Comparison of ENCODE assay signal across 14 mouse cellular contexts in genomic region chr3:30987396-30988318, GRCm38 (mm10). TPM values are rescaled to one million over a fixed set of nuclear protein-coding genes. Genes with fewer than 3 reads are reported as not detected.
DNase-seq lines count a peak whose midpoint lies in the region; ATAC-seq lines count a peak whose summit lies in the region.
"Had no signal": no experiment of that assay in that cellular context is flagged by ENCODE, and none has a peak within 500 bp of the region (broad histone marks: within the 10 kb centered on the region; RNA-seq: fewer than 3 reads in every experiment).

No protein-coding gene starts in this region.

- ATAC-seq in common myeloid progenitor, adult 5-6 weeks (replicated peaks; ENCODE audit: low read depth, poor library complexity, severe bottlenecking) = peak; percentile 82
- peak; percentile 91 for ATAC-seq in intestine, embryonic 16.5 days
- no peak for ATAC-seq in midbrain, embryonic 11.5 days (ENCODE audit: low FRiP score)
- ATAC-seq in forebrain, embryonic 14.5 days = no peak
- ATAC-seq: forebrain, postnatal 0 days had no signal

- H3K36me3 ChIP-seq in heart, embryonic 10.5 days = no peaks in the 10 kb centered on the region
- no peaks in the 10 kb centered on the region for H3K36me3 ChIP-seq in intestine, embryonic 16.5 days (ENCODE audit: control insufficient read depth, insufficient read depth, low read length)
- H3K36me3 ChIP-seq in midbrain, embryonic 11.5 days (ENCODE audit: control insufficient read depth, insufficient read depth, low read length) = no peaks in the 10 kb centered on the region
- no peaks in the 10 kb centered on the region for H3K36me3 ChIP-seq in forebrain, embryonic 14.5 days (ENCODE audit: control insufficient read depth, insufficient read depth, low read length)
- H3K36me3 ChIP-seq: embryonic facial prominence, embryonic 13.5 days; hindbrain, embryonic 15.5 days had no signal

- H3K9ac ChIP-seq in intestine, embryonic 16.5 days (ENCODE audit: low read depth, low read length) = no peak overlapping the region
- H3K9ac ChIP-seq in midbrain, embryonic 11.5 days (ENCODE audit: low read length) = no peak overlapping the region
- H3K9ac ChIP-seq in forebrain, embryonic 14.5 days (ENCODE audit: low read length) = no peak overlapping the region
- H3K9ac ChIP-seq: embryonic facial prominence, embryonic 13.5 days; forebrain, postnatal 0 days; hindbrain, embryonic 15.5 days had no signal

- no peak overlapping the region; the same call in 1 of the 2 replicates for H3K4me2 ChIP-seq in intestine, embryonic 16.5 days (ENCODE audit: low read depth, low read length)
- no peak overlapping the region for H3K4me2 ChIP-seq in midbrain, embryonic 11.5 days
- no peak overlapping the region for H3K4me2 ChIP-seq in forebrain, embryonic 14.5 days (ENCODE audit: low read length)
- H3K4me2 ChIP-seq: embryonic facial prominence, embryonic 13.5 days; hindbrain, embryonic 15.5 days had no signal

- H3K27me3 ChIP-seq in heart, embryonic 10.5 days (ENCODE audit: insufficient read depth, poor library complexity, severe bottlenecking) = no peaks in the 10 kb centered on the region
- no peaks in the 10 kb centered on the region for H3K27me3 ChIP-seq in intestine, embryonic 16.5 days (replicated peaks; ENCODE audit: control insufficient read depth, insufficient read depth, low read length)
- H3K27me3 ChIP-seq in midbrain, embryonic 11.5 days (ENCODE audit: control insufficient read depth, insufficient read depth, low read length) = no peaks in the 10 kb centered on the region
- no peaks in the 10 kb centered on the region for H3K27me3 ChIP-seq in forebrain, embryonic 14.5 days (replicated peaks; ENCODE audit: control insufficient read depth, insufficient read depth, low read length)
- H3K27me3 ChIP-seq: embryonic facial prominence, embryonic 13.5 days; hindbrain, embryonic 15.5 days had no signal

- DNase-seq in heart, embryonic 10.5 days (ENCODE audit: low spot score) = no peak
- peak; percentile 13 to 16 for DNase-seq in spleen, postnatal 14 days (ENCODE audit: low spot score in 2 of 2)
- no peak for DNase-seq in midbrain, embryonic 11.5 days (ENCODE audit: low spot score, missing footprints)
- DNase-seq in forebrain, embryonic 14.5 days (ENCODE audit: low spot score) = no peak
- DNase-seq in natural killer cell, adult 2 months (ENCODE audit: low spot score in 2 of 2) = no peak
- DNase-seq: adrenal gland, adult 8-10 months; cerebellum, adult 11 months; forebrain, postnatal 0 days; kidney, postnatal 14 days had no signal

- 59% methylated on average over 9 of the region's 9 CpGs for WGBS in heart, embryonic 10.5 days
- 74% methylated on average over 9 of the region's 9 CpGs for WGBS in intestine, embryonic 16.5 days
- 92% methylated on average over 9 of the region's 9 CpGs for WGBS in midbrain, embryonic 11.5 days
- WGBS in forebrain, embryonic 14.5 days = 91% methylated on average over 9 of the region's 9 CpGs

- H3K27ac ChIP-seq in heart, embryonic 10.5 days = no peak overlapping the region
- peak overlapping the region; percentile 23; the same call in 1 of the 2 replicates for H3K27ac ChIP-seq in intestine, embryonic 16.5 days (ENCODE audit: low read length)
- H3K27ac ChIP-seq in midbrain, embryonic 11.5 days (ENCODE audit: low read depth, low read length) = no peak overlapping the region
- no peak overlapping the region for H3K27ac ChIP-seq in forebrain, embryonic 14.5 days (ENCODE audit: low read depth, low read length)
- H3K27ac ChIP-seq: embryonic facial prominence, embryonic 13.5 days; hindbrain, embryonic 15.5 days had no signal

- H3K4me1 ChIP-seq in heart, embryonic 10.5 days = no peaks in the 10 kb centered on the region
- H3K4me1 ChIP-seq in intestine, embryonic 16.5 days (ENCODE audit: control insufficient read depth, insufficient read depth, low read length) = peaks cover 1% of the 10 kb centered on the region; the same call in 1 of the 2 replicates
- no peaks in the 10 kb centered on the region for H3K4me1 ChIP-seq in midbrain, embryonic 11.5 days (ENCODE audit: control insufficient read depth, insufficient read depth, low read length)
- no peaks in the 10 kb centered on the region for H3K4me1 ChIP-seq in forebrain, embryonic 14.5 days (ENCODE audit: control insufficient read depth, insufficient read depth, low read length)
- H3K4me1 ChIP-seq: embryonic facial prominence, embryonic 13.5 days; hindbrain, embryonic 15.5 days had no signal

- H3K9me3 ChIP-seq in heart, embryonic 10.5 days = no peaks in the 10 kb centered on the region
- H3K9me3 ChIP-seq in intestine, embryonic 16.5 days (ENCODE audit: control insufficient read depth, low read length) = no peaks in the 10 kb centered on the region
- H3K9me3 ChIP-seq in midbrain, embryonic 11.5 days (ENCODE audit: control insufficient read depth, low read length) = no peaks in the 10 kb centered on the region
- H3K9me3 ChIP-seq in forebrain, embryonic 14.5 days (replicated peaks; ENCODE audit: control insufficient read depth, low read length) = no peaks in the 10 kb centered on the region
- H3K9me3 ChIP-seq: embryonic facial prominence, embryonic 13.5 days; hindbrain, embryonic 15.5 days had no signal

- H3K4me3 ChIP-seq in heart, embryonic 10.5 days = 0 out of 2 replicates have a peak overlapping the region, but pooled peaks have one; percentile 13
- H3K4me3 ChIP-seq in intestine, embryonic 16.5 days (ENCODE audit: low read length) = no peak overlapping the region
- no peak overlapping the region for H3K4me3 ChIP-seq in midbrain, embryonic 11.5 days (ENCODE audit: low read depth, low read length)
- H3K4me3 ChIP-seq in forebrain, embryonic 14.5 days (ENCODE audit: low read depth, low read length) = no peak overlapping the region
- H3K4me3 ChIP-seq: embryonic facial prominence, embryonic 13.5 days; hindbrain, embryonic 15.5 days; myocyte had no signal

RNA-seq across cellular contexts. Expression of gene Prkci, which starts 7.9 kb away (rescaled TPM):
- total RNA-seq in common myeloid progenitor, adult 5-6 weeks (2017) = 11.3 and 12.9 TPM in 2 replicates
- polyA plus RNA-seq in heart, embryonic 10.5 days (2016; fragmentation: Nextera tagmentation; extraction: Ambion mirVana) = 23.2 and 32.7 TPM in 2 replicates
- 24.6 and 29.1 TPM in 2 replicates for polyA plus RNA-seq in intestine, embryonic 16.5 days (2015; fragmentation: Nextera tagmentation; extraction: Ambion mirVana)
- polyA plus RNA-seq in midbrain, embryonic 11.5 days (2014; fragmentation: Nextera tagmentation; extraction: Ambion mirVana) = 37.9 and 41.9 TPM in 2 replicates
- 24.8 and 25.8 TPM in 2 replicates for polyA plus RNA-seq in forebrain, embryonic 14.5 days (2014; fragmentation: Nextera tagmentation; extraction: Ambion mirVana)

RNA-seq across cellular contexts. Expression of gene Phc3, which starts 18.4 kb away (rescaled TPM):
- 20.9 and 21.1 TPM in 2 replicates for total RNA-seq in common myeloid progenitor, adult 5-6 weeks (2017)
- polyA plus RNA-seq in heart, embryonic 10.5 days (2016; fragmentation: Nextera tagmentation; extraction: Ambion mirVana) = 4.7 and 5.3 TPM in 2 replicates
- polyA plus RNA-seq in intestine, embryonic 16.5 days (2015; fragmentation: Nextera tagmentation; extraction: Ambion mirVana) = 4.2 and 4.5 TPM in 2 replicates
- 3.9 and 4.6 TPM in 2 replicates for polyA plus RNA-seq in midbrain, embryonic 11.5 days (2014; fragmentation: Nextera tagmentation; extraction: Ambion mirVana)
- polyA plus RNA-seq in forebrain, embryonic 14.5 days (2014; fragmentation: Nextera tagmentation; extraction: Ambion mirVana) = 4.8 and 5.7 TPM in 2 replicates

Comparison
In these comparisons a context has a peak if more than half of its experiments do, and no peak if none do; other contexts are left out.
1. ATAC-seq: peak in common myeloid progenitor, adult 5-6 weeks (single experiment) and intestine, embryonic 16.5 days (single experiment); none in midbrain, embryonic 11.5 days (single experiment) and forebrain, embryonic 14.5 days (single experiment).
2. DNase-seq: peak in spleen, postnatal 14 days (2 of 2); none in heart, embryonic 10.5 days (single experiment), midbrain, embryonic 11.5 days (single experiment), forebrain, embryonic 14.5 days (single experiment) and natural killer cell, adult 2 months (0 of 2).